Comparison of ENCODE assay signal across 10 mouse cellular contexts in genomic region chr9:70926820-70927588, GRCm38 (mm10). TPM values are rescaled to one million over a fixed set of nuclear protein-coding genes. Genes with fewer than 3 reads are reported as not detected.
A peak's percentile ranks its signal among the peaks of the same experiment; 100 is the strongest.
DNase-seq lines count a peak whose midpoint lies in the region; ATAC-seq and TF ChIP-seq lines count a peak whose summit lies in the region.
"Had no signal": no experiment of that assay in that cellular context is flagged by ENCODE, and none has a peak within 500 bp of the region (broad histone marks: within the 10 kb centered on the region; RNA-seq: fewer than 3 reads in every experiment).

No protein-coding gene starts in this region.

- H3K27me3 ChIP-seq in liver, embryonic 16.5 days (ENCODE audit: control insufficient read depth, insufficient read depth, low read depth, low read length), result no peaks in the 10 kb centered on the region
- no peaks in the 10 kb centered on the region for H3K27me3 ChIP-seq in stomach, postnatal 0 days (ENCODE audit: control insufficient read depth, insufficient read depth, low read length)

- H3K4me3 ChIP-seq in liver, embryonic 16.5 days (ENCODE audit: low read depth, low read length), result peak overlapping the region; percentile 23; the same call in 1 of the 2 replicates
- no peak overlapping the region for H3K4me3 ChIP-seq in stomach, postnatal 0 days (ENCODE audit: low read depth, low read length)
- H3K4me3 ChIP-seq in layer of hippocampus, adult 2 months, result no peak overlapping the region

- H3K9me3 ChIP-seq in liver, embryonic 16.5 days (replicated peaks; ENCODE audit: control insufficient read depth, low read length), result no peaks in the 10 kb centered on the region
- H3K9me3 ChIP-seq in stomach, postnatal 0 days (ENCODE audit: control insufficient read depth, low read length), result no peaks in the 10 kb centered on the region

- peak; percentile 11 for DNase-seq in adrenal gland, postnatal 14 days
- no peak for DNase-seq in adrenal gland, adult 2 months
- DNase-seq in urinary bladder, postnatal 14 days (ENCODE audit: low spot score), result peak; percentile 45
- DNase-seq in urinary bladder, postnatal 10 days (ENCODE audit: low spot score), result no peak
- DNase-seq in stomach, postnatal 0 days (ENCODE audit: low spot score), result peak; percentile 63
- no peak for DNase-seq in embryo, embryonic 9.5 days (ENCODE audit: extremely low spot score)
- no peak for DNase-seq in layer of hippocampus, adult 2 months (ENCODE audit: low spot score in 2 of 2)
- DNase-seq: gastrocnemius, postnatal 25 days had no signal

- peak overlapping the region; percentile 63 for H3K4me2 ChIP-seq in liver, embryonic 16.5 days (ENCODE audit: low read depth, low read length)
- H3K4me2 ChIP-seq in stomach, postnatal 0 days (replicated peaks; ENCODE audit: low read depth), result no peak overlapping the region

- ATAC-seq in liver, embryonic 16.5 days (ENCODE audit: low read depth), result peak; percentile 86
- ATAC-seq in stomach, postnatal 0 days (ENCODE audit: low FRiP score, low TSS enrichment), result peak; percentile 71

- peak; percentile 33 for TF ChIP-seq CTCF in stomach, postnatal 0 days (IDR thresholded peaks at IDR 0.05; ENCODE audit: low read depth)
- no peak for TF ChIP-seq CTCF in layer of hippocampus, adult 2 months (conservative IDR thresholded peaks at IDR 0.05)

- peak overlapping the region; percentile 72 for H3K9ac ChIP-seq in liver, embryonic 16.5 days (ENCODE audit: low read depth, low read length)
- no peak overlapping the region for H3K9ac ChIP-seq in stomach, postnatal 0 days (ENCODE audit: low read length)

- peak overlapping the region; percentile 99 for H3K27ac ChIP-seq in liver, embryonic 16.5 days (ENCODE audit: low read length)
- H3K27ac ChIP-seq in stomach, postnatal 0 days (replicated peaks), result peak overlapping the region; percentile 45
- H3K27ac ChIP-seq in layer of hippocampus, adult 2 months, result no peak overlapping the region

- no peaks in the 10 kb centered on the region for H3K36me3 ChIP-seq in liver, embryonic 16.5 days (ENCODE audit: control insufficient read depth, insufficient read depth)
- no peaks in the 10 kb centered on the region for H3K36me3 ChIP-seq in stomach, postnatal 0 days (ENCODE audit: control insufficient read depth, insufficient read depth, low read length)

- no peak for TF ChIP-seq EP300 in stomach, postnatal 0 days (optimal IDR thresholded peaks at IDR 0.05)

- WGBS in liver, embryonic 16.5 days (ENCODE audit: insufficient replicate concordance), result 20% methylated on average over 6 of the region's 6 CpGs
- WGBS in stomach, postnatal 0 days, result 42% methylated on average over 6 of the region's 6 CpGs

- peaks cover 81% of the 10 kb centered on the region for H3K4me1 ChIP-seq in liver, embryonic 16.5 days (ENCODE audit: control insufficient read depth, low read depth, low read length)
- peaks cover 1% of the 10 kb centered on the region; the same call in 1 of the 2 replicates for H3K4me1 ChIP-seq in stomach, postnatal 0 days (replicated peaks; ENCODE audit: control insufficient read depth, insufficient read depth)

RNA-seq across cellular contexts. Expression of gene Lipc, which starts 25.0 kb away (rescaled TPM):
- 1.4 and 32.7 TPM in 2 replicates for total RNA-seq in adrenal gland, postnatal 14 days (2021)
- total RNA-seq in adrenal gland, adult 2 months (2021), result under 1 TPM in 1 of 2 experiments, not detected in 1; 0.69 TPM
- polyA plus RNA-seq in adrenal gland, adult 2 months (2012; rRNA removed), result 0.12 TPM in 1 of 2 replicates, not detected in the other
- polyA plus RNA-seq in liver, embryonic 16.5 days (2015; fragmentation: Nextera tagmentation; extraction: Ambion mirVana), result 44.3 and 45.9 TPM in 2 replicates
- 1.2 and 1.4 TPM in 2 replicates for polyA plus RNA-seq in stomach, postnatal 0 days (2015; fragmentation: Nextera tagmentation; extraction: Ambion mirVana)
- under 1 TPM; 0.20 to 0.39 TPM for total RNA-seq in layer of hippocampus, adult 2 months (2021)
- total RNA-seq: gastrocnemius, postnatal 25 days had no signal
- polyA plus RNA-seq: testis, adult 2 months had no signal

Comparison
In these comparisons a context has a peak if more than half of its experiments do, and no peak if none do; other contexts are left out.
1. DNase-seq: peak in adrenal gland, postnatal 14 days (single experiment), urinary bladder, postnatal 14 days (single experiment) and stomach, postnatal 0 days (single experiment); none in adrenal gland, adult 2 months (single experiment), urinary bladder, postnatal 10 days (single experiment), embryo, embryonic 9.5 days (single experiment) and layer of hippocampus, adult 2 months (0 of 2).